Mouse (Mus musculus) telencephalon, adult 2 months (tissue): Measurements from ENCODE around the gene Mup16.
"Not testable (repeated sequence)": the region's sequence is repeated elsewhere in the genome, so short reads cannot be mapped to it uniquely, and the experiment has no call there.

Source experiments
- DNase-seq: peaks from one replicate; pipeline ENCODE4 v3.0.0-alpha.2; 2011; ENCODE audit warnings: low read depth, low spot score

Gene Mup16

GRCm38 (mm10) chr4:61519431-61519830 lies at the start of gene Mup16:
Mup16 (minus strand) TSS chr4:61519531.
- DNase-seq, result not testable (repeated sequence)

- DNase-seq, result not testable (repeated sequence)
These were observed 36.6 kb upstream of the Mup16 start for GRCm38 (mm10) chr4:61555887-61556286.
